Comparison of ENCODE assay signal across 29 mouse cellular contexts in the genomic region with DNA sequence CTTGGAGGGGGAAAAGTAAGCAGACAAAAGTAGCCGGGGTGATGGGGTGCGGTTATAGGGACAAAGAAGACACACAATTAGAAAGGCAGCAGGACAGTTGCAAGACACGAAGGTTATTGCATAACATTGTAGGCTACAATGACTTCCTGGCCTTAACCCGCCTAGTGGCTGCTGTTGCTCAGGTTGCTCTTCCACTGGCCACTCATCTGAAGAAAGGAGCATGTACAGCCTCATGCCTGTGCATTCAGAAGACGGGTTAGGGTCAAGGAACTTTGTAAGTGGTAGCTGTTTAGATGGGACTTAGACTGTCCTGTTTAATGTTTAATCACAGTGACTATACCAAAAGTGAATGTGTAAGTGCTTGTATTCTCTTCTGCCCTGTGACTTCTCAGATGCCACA. TPM values are rescaled to one million over a fixed set of nuclear protein-coding genes. Genes with fewer than 3 reads are reported as not detected.
DNase-seq lines count a peak whose midpoint lies in the region; ATAC-seq and TF ChIP-seq lines count a peak whose summit lies in the region.
"Had no signal": no experiment of that assay in that cellular context is flagged by ENCODE, and none has a peak within 500 bp of the region (broad histone marks: within the 10 kb centered on the region; RNA-seq: fewer than 3 reads in every experiment).

No protein-coding gene starts in this region.

- H3K36me3 ChIP-seq in kidney, embryonic 14.5 days (ENCODE audit: control insufficient read depth, insufficient read depth, low read length), result no peaks in the 10 kb centered on the region
- H3K36me3 ChIP-seq: neural tube, embryonic 13.5 days had no signal

- no peak overlapping the region for H3K9ac ChIP-seq in kidney, embryonic 14.5 days (ENCODE audit: low read depth, low read length)
- H3K9ac ChIP-seq: embryonic facial prominence, embryonic 15.5 days; hindbrain, embryonic 14.5 days; limb, embryonic 15.5 days; lung, embryonic 14.5 days; neural tube, embryonic 13.5 days had no signal

- no peak overlapping the region for H3K4me3 ChIP-seq in kidney, embryonic 14.5 days (ENCODE audit: low read length)
- H3K4me3 ChIP-seq in cerebellum, adult 2 months (replicated peaks; ENCODE audit: insufficient read depth, low read depth, low read length), result no peak overlapping the region
- H3K4me3 ChIP-seq: embryonic facial prominence, embryonic 15.5 days; gastrocnemius, adult 2 months; heart, embryonic 10.5 days; layer of hippocampus, adult 2 months; limb, embryonic 15.5 days; midbrain, embryonic 10.5 days; myocyte; neural tube, embryonic 13.5 days had no signal

- peak; percentile 8 for DNase-seq in kidney, adult 18-20 months
- peak; percentile 4 to 38 for DNase-seq in kidney, adult 8-10 months
- DNase-seq in right cerebral cortex, postnatal 10 days (ENCODE audit: low spot score in 2 of 2), result no peak
- no peak for DNase-seq in cerebellum, adult 2 months
- DNase-seq in spleen, postnatal 14 days (ENCODE audit: low spot score in 2 of 2), result no peak
- DNase-seq: adrenal gland, postnatal 14 days; cerebellum, adult 9-10 months; gastrocnemius, adult 2 months; heart, postnatal 4 days; layer of hippocampus, postnatal 36 days; lung, embryonic 14.5 days; lung, postnatal 4 days; thymus, adult 2 months; thymus, postnatal 4 days had no signal

- H3K27ac ChIP-seq in kidney, embryonic 14.5 days (ENCODE audit: low read depth, low read length), result no peak overlapping the region
- H3K27ac ChIP-seq in cerebellum, adult 2 months (ENCODE audit: insufficient read depth, low read length), result no peak overlapping the region
- H3K27ac ChIP-seq: embryonic facial prominence, embryonic 15.5 days; gastrocnemius, adult 2 months; heart, embryonic 10.5 days; hindbrain, embryonic 14.5 days; layer of hippocampus, adult 2 months; limb, embryonic 15.5 days; midbrain, embryonic 10.5 days; neural tube, embryonic 13.5 days had no signal

- WGBS in kidney, embryonic 14.5 days, result 91% methylated on average over 5 of the region's 5 CpGs
- 93% methylated on average over 5 of the region's 5 CpGs for WGBS in cerebellum, adult 2 months

- no peaks in the 10 kb centered on the region for H3K9me3 ChIP-seq in kidney, embryonic 14.5 days (ENCODE audit: control insufficient read depth, low read length)
- H3K9me3 ChIP-seq: embryonic facial prominence, embryonic 15.5 days; heart, embryonic 10.5 days; limb, embryonic 15.5 days; midbrain, embryonic 10.5 days; neural tube, embryonic 13.5 days had no signal

- TF ChIP-seq CTCF in cerebellum, adult 2 months (IDR thresholded peaks at IDR 0.05; ENCODE audit: borderline replicate concordance, insufficient read depth, low read depth, low read length), result no peak

- TF ChIP-seq POLR2A in cerebellum, adult 2 months (IDR thresholded peaks at IDR 0.05; ENCODE audit: borderline replicate concordance, insufficient read depth, low read length), result no peak

- no peak overlapping the region for H3K4me2 ChIP-seq in kidney, embryonic 14.5 days (replicated peaks; ENCODE audit: low read depth, low read length)
- H3K4me2 ChIP-seq: embryonic facial prominence, embryonic 15.5 days; hindbrain, embryonic 14.5 days; limb, embryonic 15.5 days; lung, embryonic 14.5 days; neural tube, embryonic 13.5 days had no signal

- H3K4me1 ChIP-seq in kidney, embryonic 14.5 days (ENCODE audit: control insufficient read depth, insufficient read depth, low read length), result no peaks in the 10 kb centered on the region
- H3K4me1 ChIP-seq in cerebellum, adult 2 months (ENCODE audit: control insufficient read depth, insufficient read depth, low read length), result no peaks in the 10 kb centered on the region
- H3K4me1 ChIP-seq: embryonic facial prominence, embryonic 15.5 days; limb, embryonic 15.5 days; neural tube, embryonic 13.5 days had no signal

- no peak; the same call in 1 of the 2 replicates for ATAC-seq in kidney, embryonic 14.5 days (ENCODE audit: low FRiP score, low TSS enrichment)
- ATAC-seq in common myeloid progenitor, adult 5-6 weeks (replicated peaks; ENCODE audit: low read depth, poor library complexity, severe bottlenecking), result peak; percentile 66
- peak; percentile 81 for ATAC-seq in megakaryocyte, adult 5-6 weeks (ENCODE audit: poor library complexity, severe bottlenecking)
- ATAC-seq: CD4-positive, CD25-positive, alpha-beta regulatory T cell, adult 4 months; forebrain, embryonic 14.5 days; midbrain, embryonic 16.5 days had no signal

- H3K27me3 ChIP-seq in kidney, embryonic 14.5 days (ENCODE audit: control insufficient read depth, insufficient read depth, low read length), result no peaks in the 10 kb centered on the region
- no peaks in the 10 kb centered on the region for H3K27me3 ChIP-seq in cerebellum, adult 2 months (ENCODE audit: control insufficient read depth, insufficient read depth, low read length)
- H3K27me3 ChIP-seq: embryonic facial prominence, embryonic 15.5 days; limb, embryonic 15.5 days; neural tube, embryonic 13.5 days had no signal

RNA-seq across cellular contexts. Expression of a gene that starts 26.0 kb away (rescaled TPM):
- polyA plus RNA-seq in kidney, embryonic 14.5 days (2014; fragmentation: Nextera tagmentation; extraction: Ambion mirVana), result 14.0 and 23.2 TPM in 2 replicates
- 33.6 and 38.7 TPM in 2 replicates for total RNA-seq in common myeloid progenitor, adult 5-6 weeks (2017)
- 6.8 and 7.8 TPM in 2 replicates for total RNA-seq in megakaryocyte, adult 5-6 weeks (2015)
- 15.5 and 16.6 TPM in 2 replicates for total RNA-seq in megakaryocyte, adult 5-6 weeks (2017)
- polyA plus RNA-seq in cerebellum, adult 2 months (2012; rRNA removed), result 15.4 and 17.1 TPM in 2 replicates

RNA-seq across cellular contexts. Expression of a gene that starts 26.1 kb away (rescaled TPM):
- polyA plus RNA-seq in kidney, embryonic 14.5 days (2014; fragmentation: Nextera tagmentation; extraction: Ambion mirVana), result 0.84 and 1.5 TPM in 2 replicates
- 0.64 TPM in 1 of 2 replicates, not detected in the other for total RNA-seq in common myeloid progenitor, adult 5-6 weeks (2017)
- total RNA-seq in megakaryocyte, adult 5-6 weeks (2015), result not detected in 2 replicates
- total RNA-seq in megakaryocyte, adult 5-6 weeks (2017), result not detected in 2 replicates
- polyA plus RNA-seq in cerebellum, adult 2 months (2012; rRNA removed), result 0.70 and 0.74 TPM in 2 replicates
- total RNA-seq: gastrocnemius, adult 2 months; gastrocnemius, postnatal 4 days had no signal
- polyA plus RNA-seq: CD4-positive, CD25-positive, alpha-beta regulatory T cell, adult 4 months had no signal

Comparison
In these comparisons a context has a peak if more than half of its experiments do, and no peak if none do; other contexts are left out.
1. DNase-seq: peak in kidney, adult 18-20 months (single experiment) and kidney, adult 8-10 months (2 of 2); none in right cerebral cortex, postnatal 10 days (0 of 2), cerebellum, adult 2 months (0 of 2) and spleen, postnatal 14 days (0 of 2).